Mouse (Mus musculus) spleen, adult 2 months (tissue): Measurements from ENCODE around the gene Brat1. TPM values are rescaled to one million over a fixed set of nuclear protein-coding genes. Genes with fewer than 3 reads are reported as not detected.

Source experiments
- DNase-seq, 2 experiments: peaks; one replicate each; pipeline versions ENCODE4 v3.0.0 to v3.0.0-alpha.2; 2012 to 2021; ENCODE audit warnings: low spot score in 2 of 2, low read depth in 1 of 2
- H3K27ac ChIP-seq: fragments of 200-500 bp; 2 replicates; pipeline ENCODE4 v1.5.1; 2012; ENCODE audit warnings: low read length, inconsistent platforms; ENCODE audit not compliant: insufficient read depth
- H3K27me3 ChIP-seq: fragments of 200-500 bp; 2 replicates; pipeline ENCODE4 v1.6.1; 2012; ENCODE audit warnings: mild to moderate bottlenecking, moderate library complexity, low read length, inconsistent platforms; ENCODE audit not compliant: control insufficient read depth, insufficient read depth
- H3K36me3 ChIP-seq: fragments of 200-500 bp; 2 replicates; pipeline ENCODE4 v1.6.1; 2012; ENCODE audit warnings: mild to moderate bottlenecking, low read length, inconsistent platforms; ENCODE audit not compliant: control insufficient read depth, insufficient read depth
- H3K4me1 ChIP-seq: fragments of 200-500 bp; 2 replicates; pipeline ENCODE4 v1.6.1; 2011; ENCODE audit warnings: inconsistent platforms; ENCODE audit not compliant: control insufficient read depth, insufficient read depth, insufficient read length
- H3K4me3 ChIP-seq: fragments of 200-500 bp; 2 replicates; pipeline ENCODE4 v1.5.1; 2011; ENCODE audit warnings: mild to moderate bottlenecking, inconsistent platforms; ENCODE audit not compliant: insufficient read depth, insufficient read length; ENCODE audit errors: extremely low read depth
- CTCF ChIP-seq: fragments of 200-500 bp; IDR thresholded peaks from 2 replicates; pipeline ENCODE4 v1.5.1; 2011; ENCODE audit warnings: mild to moderate bottlenecking, inconsistent platforms; ENCODE audit not compliant: insufficient read depth, insufficient read length, insufficient replicate concordance; ENCODE audit errors: extremely low read depth
- POLR2A ChIP-seq: fragments of 200-500 bp; IDR thresholded peaks from 2 replicates; pipeline ENCODE4 v1.6.1; 2011; ENCODE audit warnings: low read depth, low read length, inconsistent platforms
- WGBS: fragments of 180-500 bp; shearing (Covaris S2); methylation state at CpG from one replicate; pipeline ENCODE4 v1.1.7; 2018; 5-methylcytosine and 5-hydroxymethylcytosine counted together
- polyA plus RNA-seq: library from polyadenylated mRNA; depleted of rRNA; stranded (reverse); fragments of >200 nt; gene quantifications from 2 replicates; pipeline ENCODE4 v1.2.3, GENCODE M21; 2012

The Brat1 gene
- polyA plus RNA-seq, 1 experiment = 28.3 TPM

- H3K4me3 ChIP-seq = no peak overlapping the region
- no peak for TF ChIP-seq CTCF
- no peak for TF ChIP-seq POLR2A
- no peak overlapping the region for H3K27ac ChIP-seq
- WGBS = 55% methylated on average over 6 of the region's 6 CpGs
- H3K4me1 ChIP-seq = peaks cover 2% of the 10 kb centered on the region; the same call in 1 of the 2 replicates
- H3K27me3 ChIP-seq = no peaks in the 10 kb centered on the region
- H3K36me3 ChIP-seq = peaks cover 6% of the 10 kb centered on the region
- peak in 1 of 2 experiments; percentile 50 for DNase-seq
Measured at GRCm38 (mm10) chr5:140677137-140677536, 27.7 kb upstream of the Brat1 start.

- Histone ChIP-seq H3K36me3 (peaks cover 3% of the 10 kb centered on the region), H3K27me3 (no peaks in the 10 kb centered on the region), H3K27ac (no peak overlapping the region), H3K4me3 (no peak overlapping the region), H3K4me1 (peaks cover 2% of the 10 kb centered on the region; the same call in 1 of the 2 replicates)
- DNase-seq = no peak
- WGBS = 98% methylated on average over 6 of the region's 6 CpGs
- TF ChIP-seq POLR2A (no peak), CTCF (no peak)
Measured at GRCm38 (mm10) chr5:140680051-140680450, 24.8 kb upstream of the Brat1 start.

GRCm38 (mm10) chr5:140680950-140681349 lies 23.9 kb upstream of the Brat1 start:
- Histone ChIP-seq H3K36me3 (peaks cover 3% of the 10 kb centered on the region), H3K27me3 (no peaks in the 10 kb centered on the region), H3K4me1 (peaks cover 2% of the 10 kb centered on the region; the same call in 1 of the 2 replicates), H3K27ac (no peak overlapping the region), H3K4me3 (no peak overlapping the region)
- WGBS = 90% methylated on average over 1 of the region's 1 CpGs
- no peak for DNase-seq
- TF ChIP-seq CTCF (no peak), POLR2A (no peak)

GRCm38 (mm10) chr5:140682113-140682512 lies 22.7 kb upstream of the Brat1 start:
- TF ChIP-seq CTCF (no peak), POLR2A (no peak)
- no peak for DNase-seq
- Histone ChIP-seq H3K27ac (no peak overlapping the region), H3K4me3 (no peak overlapping the region), H3K36me3 (peaks cover 1% of the 10 kb centered on the region; the same call in 1 of the 2 replicates), H3K4me1 (peaks cover 2% of the 10 kb centered on the region; the same call in 1 of the 2 replicates), H3K27me3 (no peaks in the 10 kb centered on the region)
- 84% methylated on average over 6 of the region's 6 CpGs for WGBS

- WGBS = 77% methylated on average over 16 of the region's 16 CpGs
- DNase-seq = peak in 1 of 2 experiments; percentile 39
- TF ChIP-seq POLR2A (no peak), CTCF (peak; percentile 79; the same call in 1 of the 2 replicates)
- Histone ChIP-seq H3K36me3 (no peaks in the 10 kb centered on the region), H3K4me3 (no peak overlapping the region), H3K27ac (no peak overlapping the region), H3K4me1 (no peaks in the 10 kb centered on the region), H3K27me3 (no peaks in the 10 kb centered on the region)
Measured at GRCm38 (mm10) chr5:140684343-140685148, 20.3 kb upstream of the Brat1 start.

- 83% methylated on average over 3 of the region's 3 CpGs for WGBS
- no peak for DNase-seq
- Histone ChIP-seq H3K4me3 (no peak overlapping the region), H3K27ac (no peak overlapping the region), H3K27me3 (no peaks in the 10 kb centered on the region), H3K36me3 (peaks cover 8% of the 10 kb centered on the region; the same call in 1 of the 2 replicates), H3K4me1 (no peaks in the 10 kb centered on the region)
- TF ChIP-seq CTCF (no peak), POLR2A (no peak)
Measured at GRCm38 (mm10) chr5:140688434-140688833, 16.4 kb upstream of the Brat1 start.

GRCm38 (mm10) chr5:140695987-140696386 lies 8.8 kb upstream of the Brat1 start:
- DNase-seq = no peak
- Histone ChIP-seq H3K4me1 (no peaks in the 10 kb centered on the region), H3K36me3 (peaks cover 10% of the 10 kb centered on the region; the same call in 1 of the 2 replicates), H3K4me3 (no peak overlapping the region), H3K27ac (no peak overlapping the region), H3K27me3 (no peaks in the 10 kb centered on the region)
- 90% methylated on average over 7 of the region's 7 CpGs for WGBS
- TF ChIP-seq POLR2A (no peak), CTCF (no peak)
